8 mouse cellular contexts compared by ENCODE assay signal in genomic region chr12:31498936-31499313, GRCm38 (mm10). TPM values are rescaled to one million over a fixed set of nuclear protein-coding genes. Genes with fewer than 3 reads are reported as not detected.
DNase-seq lines count a peak whose midpoint lies in the region; ATAC-seq and TF ChIP-seq lines count a peak whose summit lies in the region.

No protein-coding gene starts in this region.

- no peaks in the 10 kb centered on the region for H3K9me3 ChIP-seq in lung, embryonic 15.5 days
- H3K9me3 ChIP-seq in limb, embryonic 13.5 days = no peaks in the 10 kb centered on the region
- H3K9me3 ChIP-seq in neural tube, embryonic 12.5 days = no peaks in the 10 kb centered on the region

- TF ChIP-seq CTCF in embryonic fibroblast, embryonic 13.5 days (IDR thresholded peaks at IDR 0.05; ENCODE audit: borderline replicate concordance, insufficient read depth, low read length) = no peak

- no peak for TF ChIP-seq POLR2A in embryonic fibroblast, embryonic 13.5 days (IDR thresholded peaks at IDR 0.05; ENCODE audit: low read depth, low read length)

- no peak for ATAC-seq in lung, embryonic 15.5 days (ENCODE audit: borderline replicate concordance, extremely low read depth, low FRiP score, low TSS enrichment)
- ATAC-seq in limb, embryonic 13.5 days (ENCODE audit: low FRiP score, low read depth) = no peak
- 0 out of 2 replicates have a peak, but pooled peaks have one; percentile 22 for ATAC-seq in neural tube, embryonic 12.5 days (ENCODE audit: low FRiP score, low read depth)

- peaks cover 6% of the 10 kb centered on the region; the same call in 1 of the 2 replicates for H3K36me3 ChIP-seq in lung, embryonic 15.5 days
- H3K36me3 ChIP-seq in limb, embryonic 13.5 days = peaks cover 6% of the 10 kb centered on the region
- H3K36me3 ChIP-seq in neural tube, embryonic 12.5 days = peaks cover 5% of the 10 kb centered on the region; the same call in 1 of the 2 replicates

- H3K4me2 ChIP-seq in lung, embryonic 15.5 days = peak overlapping the region; percentile 59
- peak overlapping the region; percentile 87 for H3K4me2 ChIP-seq in limb, embryonic 13.5 days (replicated peaks)
- peak overlapping the region; percentile 80 for H3K4me2 ChIP-seq in neural tube, embryonic 12.5 days (replicated peaks)

- WGBS in lung, embryonic 15.5 days = under 1% methylated on average over 25 of the region's 25 CpGs
- WGBS in limb, embryonic 13.5 days = under 1% methylated on average over 25 of the region's 25 CpGs
- WGBS in neural tube, embryonic 12.5 days = under 1% methylated on average over 25 of the region's 25 CpGs

- H3K9ac ChIP-seq in lung, embryonic 15.5 days = peak overlapping the region; percentile 83
- peak overlapping the region; percentile 88 for H3K9ac ChIP-seq in limb, embryonic 13.5 days
- H3K9ac ChIP-seq in neural tube, embryonic 12.5 days = peak overlapping the region; percentile 76

- peak overlapping the region; percentile 84 for H3K4me3 ChIP-seq in lung, embryonic 15.5 days
- H3K4me3 ChIP-seq in embryonic fibroblast, embryonic 13.5 days (ENCODE audit: insufficient read depth, low read length) = peak overlapping the region; percentile 81
- H3K4me3 ChIP-seq in limb, embryonic 13.5 days = peak overlapping the region; percentile 90
- peak overlapping the region; percentile 92 for H3K4me3 ChIP-seq in neural tube, embryonic 12.5 days

- no peak for DNase-seq in lung, postnatal 4 days
- no peak for DNase-seq in right cerebral cortex, postnatal 10 days (ENCODE audit: low spot score in 2 of 2)
- no peak for DNase-seq in urinary bladder, adult 18-20 months (ENCODE audit: low spot score in 2 of 2)
- no peak for DNase-seq in kidney, adult 11 months

- peak overlapping the region; percentile 86 for H3K27ac ChIP-seq in lung, embryonic 15.5 days
- H3K27ac ChIP-seq in embryonic fibroblast, embryonic 13.5 days (ENCODE audit: insufficient read depth, low read length) = no peak overlapping the region
- H3K27ac ChIP-seq in limb, embryonic 13.5 days = peak overlapping the region; percentile 80
- H3K27ac ChIP-seq in neural tube, embryonic 12.5 days = peak overlapping the region; percentile 84; the same call in 1 of the 2 replicates

- H3K27me3 ChIP-seq in lung, embryonic 15.5 days = no peaks in the 10 kb centered on the region
- no peaks in the 10 kb centered on the region for H3K27me3 ChIP-seq in limb, embryonic 13.5 days
- no peaks in the 10 kb centered on the region for H3K27me3 ChIP-seq in neural tube, embryonic 12.5 days (replicated peaks)

- H3K4me1 ChIP-seq in lung, embryonic 15.5 days = peaks cover 12% of the 10 kb centered on the region
- H3K4me1 ChIP-seq in embryonic fibroblast, embryonic 13.5 days (ENCODE audit: control insufficient read depth, insufficient read depth, low read length) = 0 out of 2 replicates have a peak, but pooled peaks cover 5% of the 10 kb centered on the region
- peaks cover 22% of the 10 kb centered on the region for H3K4me1 ChIP-seq in limb, embryonic 13.5 days
- peaks cover 12% of the 10 kb centered on the region for H3K4me1 ChIP-seq in neural tube, embryonic 12.5 days

RNA-seq across cellular contexts. Expression of gene Cbll1, which starts 0.5 kb away (rescaled TPM):
- 10.4 and 12.0 TPM in 2 replicates for polyA plus RNA-seq in lung, embryonic 15.5 days (2015; fragmentation: Nextera tagmentation; extraction: Ambion mirVana)
- 16.2 and 21.8 TPM in 2 replicates for polyA plus RNA-seq in embryonic fibroblast, embryonic 13.5 days (2011; ENCODE audit: insufficient read length, low read depth, missing spikeins)
- 13.6 and 14.4 TPM in 2 replicates for polyA plus RNA-seq in limb, embryonic 13.5 days (2015; fragmentation: Nextera tagmentation; extraction: Ambion mirVana)
- 13.2 and 15.6 TPM in 2 replicates for polyA plus RNA-seq in neural tube, embryonic 12.5 days (2016; fragmentation: Nextera tagmentation; extraction: Ambion mirVana)
